Mouse (Mus musculus) hindbrain, embryonic 13.5 days (tissue): ENCODE measurements around the gene Zbtb32. TPM values are rescaled to one million over a fixed set of nuclear protein-coding genes. Genes with fewer than 3 reads are reported as not detected.

ENCODE experiments used
- ATAC-seq: fragments of 200-750 bp; cut with Nextera tagmentation; 2 replicates; pipeline ENCODE4 v1.8.0; 2017; ENCODE audit warnings: moderate TSS enrichment; ENCODE audit not compliant: low FRiP score
- H3K27ac ChIP-seq: fragments of 300-500 bp; sonication (generic); 2 replicates; pipeline ENCODE4 v1.5.1; 2015; ENCODE audit warnings: inconsistent platforms, mild to moderate bottlenecking, moderate library complexity
- H3K27me3 ChIP-seq: fragments of 300-500 bp; sonication (generic); 2 replicates; pipeline ENCODE4 v1.6.1; 2015; ENCODE audit warnings: mild to moderate bottlenecking, inconsistent platforms
- H3K36me3 ChIP-seq: fragments of 300-500 bp; sonication (generic); 2 replicates; pipeline ENCODE4 v1.6.1; 2015; ENCODE audit warnings: mild to moderate bottlenecking, inconsistent platforms
- H3K4me1 ChIP-seq: fragments of 300-500 bp; sonication (generic); replicated peaks from 2 replicates; pipeline ENCODE4 v1.6.1; 2015; ENCODE audit warnings: inconsistent platforms
- H3K4me2 ChIP-seq: fragments of 300-500 bp; sonication (generic); 2 replicates; pipeline ENCODE4 v1.6.1; 2015; ENCODE audit warnings: inconsistent platforms, mild to moderate bottlenecking, moderate library complexity
- H3K4me3 ChIP-seq: fragments of 300-500 bp; sonication (generic); 2 replicates; pipeline ENCODE4 v1.5.1; 2015; ENCODE audit warnings: mild to moderate bottlenecking, inconsistent platforms
- H3K9ac ChIP-seq: fragments of 300-500 bp; sonication (generic); 2 replicates; pipeline ENCODE4 v1.6.1; 2015; ENCODE audit warnings: mild to moderate bottlenecking, inconsistent platforms
- H3K9me3 ChIP-seq: fragments of 300-500 bp; sonication (generic); 2 replicates; pipeline ENCODE4 v1.6.1; 2016; ENCODE audit warnings: inconsistent platforms
- WGBS: fragments of 180-500 bp; shearing (Covaris S2); methylation state at CpG from one replicate; pipeline ENCODE4 v1.1.7; 2015; 5-methylcytosine and 5-hydroxymethylcytosine counted together
- polyA plus RNA-seq: library from polyadenylated mRNA; unstranded; fragments of >200 nt; fragmentation: Nextera tagmentation; extraction: Ambion mirVana; gene quantifications from 2 replicates; pipeline ENCODE4 v1.2.1, GENCODE M21; 2015

The Zbtb32 gene
- 0.21 and 0.25 TPM in 2 replicates for polyA plus RNA-seq

DNA sequence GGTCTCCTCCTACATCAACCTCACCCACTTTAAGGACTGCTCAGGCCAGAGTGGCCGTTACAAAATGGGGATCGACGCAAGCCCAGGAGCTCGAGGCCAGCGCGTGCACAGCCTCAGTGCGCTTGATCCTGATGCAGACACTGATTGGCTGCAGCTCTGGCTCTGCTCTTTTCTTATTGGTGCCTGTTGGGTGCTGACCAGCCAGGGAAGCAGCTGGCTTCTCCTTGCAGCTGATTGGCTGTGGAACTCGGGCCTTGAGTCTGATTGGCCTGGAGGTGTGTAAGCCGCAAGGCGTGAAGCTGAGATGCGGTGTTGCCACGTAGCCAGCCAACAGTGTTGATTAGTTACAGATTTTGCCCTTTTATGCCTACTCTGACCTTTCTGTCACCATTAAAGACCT, at the start of gene Zbtb32:
Gene Zbtb32, minus strand, starts transcription at position 124 of the 400 bp plus-strand sequence.
- H3K4me3 ChIP-seq, result peak within 1 kb of the TSS; percentile 16; the same call in 1 of the 2 replicates
- H3K9ac ChIP-seq, result no peak within 1 kb of the TSS
- peaks cover 18% of the 10 kb centered on the region for H3K4me1 ChIP-seq
- ATAC-seq, result no peak
- no peaks in the 10 kb centered on the region for H3K27me3 ChIP-seq
- no peaks in the 10 kb centered on the region for H3K36me3 ChIP-seq
- peak within 1 kb of the TSS; percentile 40 for H3K4me2 ChIP-seq
- WGBS, result 95% methylated on average over 12 of the region's 12 CpGs
- no peaks in the 10 kb centered on the region for H3K9me3 ChIP-seq
- H3K27ac ChIP-seq, result peak within 1 kb of the TSS; percentile 73

DNA sequence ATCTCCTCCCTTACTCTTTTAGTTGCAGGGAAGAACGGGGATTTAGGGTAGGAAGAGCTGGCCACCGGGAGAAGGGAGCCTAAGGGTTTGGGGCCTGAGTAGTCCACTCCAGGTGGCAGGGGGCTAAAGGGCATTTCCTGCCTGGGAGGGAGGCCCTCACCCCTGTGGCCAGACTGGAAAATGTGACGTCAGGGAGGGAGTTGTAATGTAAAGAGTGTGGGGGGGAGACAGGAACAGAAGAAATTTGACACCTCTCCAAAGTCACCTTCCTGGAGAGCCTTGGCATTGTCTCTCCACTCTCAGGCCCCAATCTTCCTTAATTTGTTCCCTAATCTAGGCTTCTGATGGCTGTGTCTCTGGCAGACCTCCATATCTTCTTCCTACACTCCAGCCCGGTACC, 40.4 kb upstream of the Zbtb32 start:
- Histone ChIP-seq H3K27ac (no peak overlapping the region), H3K9ac (no peak overlapping the region), H3K4me1 (peaks cover 5% of the 10 kb centered on the region), H3K36me3 (peaks cover 44% of the 10 kb centered on the region), H3K4me2 (no peak overlapping the region), H3K9me3 (no peaks in the 10 kb centered on the region), H3K27me3 (peaks cover 57% of the 10 kb centered on the region), H3K4me3 (no peak overlapping the region)
- no peak for ATAC-seq
- 21% methylated on average over 4 of the region's 4 CpGs for WGBS

DNA sequence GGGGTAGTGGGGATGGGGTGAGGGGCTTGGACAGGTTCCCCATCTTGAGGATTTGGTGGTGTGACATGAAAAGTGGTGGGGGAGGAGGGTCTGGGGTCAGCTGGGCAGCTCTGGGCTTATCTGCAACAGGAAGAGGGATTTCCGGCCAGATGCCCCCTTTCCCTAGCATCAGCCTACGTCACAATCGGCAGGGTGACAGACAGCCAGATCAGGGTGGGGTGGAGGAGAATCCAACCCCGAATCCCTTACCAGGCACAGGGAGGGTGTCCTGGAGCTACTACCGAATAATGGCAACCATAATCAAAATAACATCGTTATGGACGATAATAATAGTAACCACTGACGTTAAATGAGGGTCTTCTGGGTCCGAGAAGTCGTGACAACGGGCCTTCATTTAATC, 37.7 kb upstream of the Zbtb32 start:
- no peak for ATAC-seq
- no peak overlapping the region for H3K4me3 ChIP-seq
- H3K36me3 ChIP-seq, result peaks cover 17% of the 10 kb centered on the region
- peaks cover 5% of the 10 kb centered on the region for H3K4me1 ChIP-seq
- H3K9ac ChIP-seq, result no peak overlapping the region
- no peak overlapping the region for H3K4me2 ChIP-seq
- H3K27ac ChIP-seq, result no peak overlapping the region
- WGBS, result 32% methylated on average over 11 of the region's 11 CpGs
- H3K27me3 ChIP-seq, result peaks cover 83% of the 10 kb centered on the region
- no peaks in the 10 kb centered on the region for H3K9me3 ChIP-seq

DNA sequence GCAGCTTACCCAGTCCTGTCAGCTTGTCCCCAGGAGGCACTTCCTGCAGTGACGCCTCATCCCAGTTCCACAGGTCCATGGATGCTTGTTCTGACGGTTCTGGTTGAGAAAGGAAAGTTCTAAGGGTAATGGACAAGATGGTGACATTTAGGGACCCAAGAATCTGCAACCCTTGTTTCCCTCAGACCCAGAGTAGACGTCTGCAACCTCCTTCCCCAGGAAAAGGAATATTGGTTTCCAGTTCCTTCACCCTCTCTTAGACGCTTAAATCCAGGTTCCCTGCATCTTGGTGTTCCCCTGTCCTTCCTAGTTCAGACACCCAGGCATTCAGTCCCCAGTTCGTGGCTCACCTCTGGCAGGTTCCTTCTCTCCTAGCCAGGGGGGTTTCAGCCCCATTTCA, 37.0 kb upstream of the Zbtb32 start, which contains the start of gene Etv2:
Gene Etv2, minus strand, starts transcription at position 101 of the 400 bp plus-strand sequence.
- Histone ChIP-seq H3K27ac (no peak within 1 kb of the TSS), H3K27me3 (peaks cover 89% of the 10 kb centered on the region), H3K36me3 (peaks cover 11% of the 10 kb centered on the region), H3K4me2 (no peak within 1 kb of the TSS), H3K9ac (no peak within 1 kb of the TSS), H3K4me3 (peak within 1 kb of the TSS; percentile 22), H3K9me3 (no peaks in the 10 kb centered on the region), H3K4me1 (peaks cover 5% of the 10 kb centered on the region)
- ATAC-seq, result no peak
- WGBS, result 2% methylated on average over 5 of the region's 5 CpGs

DNA sequence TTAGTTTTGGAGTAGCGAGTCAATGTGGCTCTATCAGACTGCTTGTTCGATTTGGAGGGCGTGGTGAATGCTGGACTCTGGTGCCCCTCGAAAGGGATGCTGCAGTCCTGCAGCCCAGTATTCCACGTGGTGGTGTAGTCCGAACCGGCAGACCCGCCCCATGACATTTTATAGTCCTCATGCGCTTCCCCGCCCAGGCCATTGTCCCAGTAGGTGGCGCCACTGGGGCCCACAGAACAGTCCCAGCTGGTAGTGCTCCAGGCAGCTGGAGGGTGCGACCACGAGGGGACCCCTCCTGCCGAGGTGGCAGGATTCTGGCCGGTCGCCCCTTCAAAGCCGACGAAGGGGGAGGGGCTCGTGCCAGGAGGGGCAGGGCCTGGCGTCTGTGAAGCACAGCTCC, 35.9 kb upstream of the Zbtb32 start:
- Histone ChIP-seq H3K27ac (no peak overlapping the region), H3K27me3 (peaks cover 94% of the 10 kb centered on the region), H3K9ac (no peak overlapping the region), H3K36me3 (no peaks in the 10 kb centered on the region), H3K4me3 (peak overlapping the region; percentile 22), H3K4me1 (peaks cover 5% of the 10 kb centered on the region), H3K9me3 (no peaks in the 10 kb centered on the region), H3K4me2 (no peak overlapping the region)
- no peak for ATAC-seq
- WGBS, result under 1% methylated on average over 20 of the region's 20 CpGs

DNA sequence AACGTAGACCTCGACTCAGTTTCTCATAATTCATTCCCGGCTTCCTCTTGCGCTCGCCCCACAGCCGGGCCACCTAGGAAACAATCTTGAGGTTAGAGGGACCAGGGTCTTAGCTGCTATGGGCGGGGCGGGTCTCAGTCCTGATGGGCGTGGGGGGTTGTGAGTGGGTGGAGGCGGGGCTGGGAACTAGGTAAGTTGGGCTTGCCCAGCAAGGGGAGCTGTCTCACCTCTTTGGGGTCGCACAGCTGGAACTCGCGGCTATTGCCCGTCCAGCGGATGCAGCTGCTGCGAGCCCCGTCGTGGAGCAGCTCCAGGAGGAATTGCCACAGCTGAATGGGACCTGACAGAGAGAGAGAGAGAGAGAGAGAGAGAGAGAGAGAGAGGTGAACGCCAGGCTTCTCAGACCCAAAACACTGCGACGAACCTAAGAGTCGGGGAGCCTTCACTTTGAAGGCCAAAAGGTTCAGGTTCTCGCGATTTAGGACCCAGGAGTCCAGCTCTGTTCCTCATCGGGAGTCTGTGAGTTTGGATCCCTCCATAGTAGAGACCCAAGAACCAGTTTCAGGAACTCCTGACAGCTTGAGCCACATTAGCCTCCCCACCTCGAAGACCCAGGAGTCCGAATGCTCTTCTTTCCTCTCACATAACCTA, 35.2 kb upstream of the Zbtb32 start:
- H3K4me3 ChIP-seq, result 0 out of 2 replicates have a peak overlapping the region, but pooled peaks have one; percentile 1
- ATAC-seq, result no peak

DNA sequence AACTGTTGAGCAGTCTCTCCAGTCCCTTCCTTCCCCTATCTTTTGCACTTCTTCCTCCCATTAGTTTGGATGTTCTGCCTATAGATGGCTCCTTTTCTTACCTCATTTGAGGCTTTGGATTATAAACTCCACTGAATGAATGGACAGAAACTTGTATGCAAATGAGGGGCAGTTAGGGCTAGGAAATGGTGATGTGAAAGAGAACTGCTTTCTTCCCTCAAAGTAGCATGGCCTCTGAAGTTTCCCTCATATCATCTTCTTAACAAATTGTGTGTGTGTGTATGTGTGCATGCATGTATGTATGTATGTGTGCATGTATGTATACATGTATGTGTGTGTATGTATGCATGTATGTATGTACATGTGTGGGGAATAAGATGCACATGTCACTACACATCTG, 30.3 kb upstream of the Zbtb32 start:
- Histone ChIP-seq H3K4me1 (peaks cover 14% of the 10 kb centered on the region), H3K9me3 (no peaks in the 10 kb centered on the region), H3K4me2 (no peak overlapping the region), H3K36me3 (peaks cover 5% of the 10 kb centered on the region), H3K4me3 (no peak overlapping the region), H3K27me3 (peaks cover 57% of the 10 kb centered on the region), H3K9ac (no peak overlapping the region), H3K27ac (no peak overlapping the region)
- ATAC-seq, result no peak

More for the DNA sequence above, 35.2 kb upstream of the Zbtb32 start:
- Histone ChIP-seq H3K36me3 (no peaks in the 10 kb centered on the region), H3K27ac (no peak overlapping the region), H3K4me2 (no peak overlapping the region), H3K9ac (no peak overlapping the region), H3K9me3 (no peaks in the 10 kb centered on the region), H3K27me3 (peaks cover 97% of the 10 kb centered on the region), H3K4me1 (peaks cover 5% of the 10 kb centered on the region)
- WGBS, result 6% methylated on average over 27 of the region's 27 CpGs

DNA sequence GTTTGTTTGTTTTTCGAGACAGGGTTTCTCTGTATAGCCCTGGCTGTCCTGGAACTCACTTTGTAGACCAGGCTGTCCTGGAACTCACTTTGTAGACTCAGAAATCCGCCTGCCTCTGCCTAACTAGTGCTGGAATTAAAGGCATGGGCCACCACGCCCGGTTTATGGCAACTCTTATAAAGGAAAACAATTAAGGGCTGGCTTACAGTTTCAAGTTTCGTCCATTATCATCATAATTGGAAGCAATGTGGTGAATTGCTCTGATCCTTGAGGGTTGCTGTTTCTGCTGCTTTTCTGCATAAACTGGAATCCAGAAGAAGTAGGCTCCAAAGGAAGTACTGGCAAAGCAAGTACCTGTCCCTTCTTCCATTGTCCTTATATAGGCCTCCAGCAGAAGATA, 27.9 kb upstream of the Zbtb32 start:
- no peak overlapping the region for H3K4me3 ChIP-seq
- H3K36me3 ChIP-seq, result peaks cover 28% of the 10 kb centered on the region
- no peak overlapping the region for H3K27ac ChIP-seq

DNA sequence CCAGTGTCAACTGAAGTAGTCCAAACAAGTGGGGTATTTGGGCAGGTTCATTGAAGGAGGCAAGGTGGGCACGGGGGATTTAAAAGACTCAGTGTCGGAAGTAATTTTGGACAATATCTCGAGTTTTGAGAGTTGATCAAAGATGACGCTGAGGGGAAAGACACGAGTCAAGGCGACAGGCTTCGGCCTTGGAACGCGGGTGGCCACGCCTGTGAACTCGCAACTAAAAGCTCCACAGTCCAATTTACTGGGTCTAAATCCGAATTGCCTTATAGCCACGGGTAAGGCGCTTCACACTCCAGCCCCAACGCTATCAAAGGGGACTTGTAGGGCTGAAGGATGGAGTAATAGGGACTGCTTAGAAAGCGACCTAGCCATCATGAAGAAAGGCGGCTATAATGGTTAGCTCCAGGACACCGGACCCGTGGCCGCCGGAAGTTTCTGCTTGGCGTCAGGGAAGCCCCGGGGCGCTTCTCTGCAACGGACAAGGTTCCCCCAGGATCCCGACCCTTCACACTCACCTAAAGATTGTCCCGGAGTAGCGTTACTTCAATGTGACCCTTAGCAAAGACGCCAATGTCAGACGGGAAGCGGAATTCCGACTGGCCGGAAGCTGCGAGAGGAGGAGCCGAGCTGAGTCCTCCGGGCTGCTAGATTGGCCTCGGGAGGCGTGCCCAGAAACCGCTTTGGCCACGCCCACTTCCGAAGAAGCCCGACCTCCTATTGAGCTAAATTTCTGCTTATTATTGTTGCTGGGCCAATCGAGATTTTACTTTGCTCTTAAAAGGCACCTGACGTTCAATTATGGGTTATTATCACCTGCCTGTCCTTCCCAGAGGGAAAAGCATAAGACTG, 27.0 kb upstream of the Zbtb32 start, which contains the start of gene Cox6b1:
Gene Cox6b1, minus strand, starts transcription at position 622 of the 855 bp plus-strand sequence.
- ATAC-seq, result peak; percentile 93
- peaks cover 25% of the 10 kb centered on the region for H3K27me3 ChIP-seq
- WGBS, result 2% methylated on average over 44 of the region's 44 CpGs
- no peaks in the 10 kb centered on the region for H3K9me3 ChIP-seq
- H3K4me3 ChIP-seq, result peak within 1 kb of the TSS; percentile 85
- H3K36me3 ChIP-seq, result peaks cover 33% of the 10 kb centered on the region
- H3K4me2 ChIP-seq, result peak within 1 kb of the TSS; percentile 86
- H3K27ac ChIP-seq, result peak within 1 kb of the TSS; percentile 69
- H3K9ac ChIP-seq, result peak within 1 kb of the TSS; percentile 85
- peaks cover 14% of the 10 kb centered on the region for H3K4me1 ChIP-seq

More for the DNA sequence above, 27.9 kb upstream of the Zbtb32 start:
- H3K27me3 ChIP-seq, result peaks cover 34% of the 10 kb centered on the region
- no peak overlapping the region for H3K9ac ChIP-seq
- H3K4me1 ChIP-seq, result peaks cover 14% of the 10 kb centered on the region
- ATAC-seq, result no peak
- 86% methylated on average over 5 of the region's 5 CpGs for WGBS
- H3K4me2 ChIP-seq, result peak overlapping the region; percentile 86
- H3K9me3 ChIP-seq, result no peaks in the 10 kb centered on the region

DNA sequence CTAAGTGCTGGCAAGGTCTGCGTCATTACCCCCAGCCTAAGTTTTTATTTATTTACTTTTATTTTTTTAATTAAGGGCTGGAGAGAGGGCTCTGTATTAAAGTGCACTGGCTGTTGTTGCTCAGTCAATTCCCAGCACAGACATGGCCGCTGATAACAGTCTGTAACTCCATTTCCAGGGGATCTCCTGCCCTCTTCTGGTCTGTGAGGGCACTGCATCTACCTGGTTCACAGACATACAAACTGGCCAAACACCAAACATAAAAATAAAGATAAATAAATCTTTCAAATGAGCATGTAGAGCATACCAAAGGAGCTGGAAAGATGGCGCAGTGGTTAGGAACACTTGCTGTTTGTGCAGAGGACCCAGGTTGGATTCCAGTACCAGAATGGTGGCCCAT, 20.5 kb upstream of the Zbtb32 start:
- H3K4me3 ChIP-seq, result no peak overlapping the region
- peaks cover 79% of the 10 kb centered on the region for H3K36me3 ChIP-seq
- no peak for ATAC-seq
- H3K4me2 ChIP-seq, result no peak overlapping the region
- no peak overlapping the region for H3K27ac ChIP-seq
- no peaks in the 10 kb centered on the region for H3K27me3 ChIP-seq
- H3K4me1 ChIP-seq, result peaks cover under 1% of the 10 kb centered on the region; the same call in 1 of the 2 replicates
- no peak overlapping the region for H3K9ac ChIP-seq
- H3K9me3 ChIP-seq, result no peaks in the 10 kb centered on the region
- 87% methylated on average over 3 of the region's 3 CpGs for WGBS

DNA sequence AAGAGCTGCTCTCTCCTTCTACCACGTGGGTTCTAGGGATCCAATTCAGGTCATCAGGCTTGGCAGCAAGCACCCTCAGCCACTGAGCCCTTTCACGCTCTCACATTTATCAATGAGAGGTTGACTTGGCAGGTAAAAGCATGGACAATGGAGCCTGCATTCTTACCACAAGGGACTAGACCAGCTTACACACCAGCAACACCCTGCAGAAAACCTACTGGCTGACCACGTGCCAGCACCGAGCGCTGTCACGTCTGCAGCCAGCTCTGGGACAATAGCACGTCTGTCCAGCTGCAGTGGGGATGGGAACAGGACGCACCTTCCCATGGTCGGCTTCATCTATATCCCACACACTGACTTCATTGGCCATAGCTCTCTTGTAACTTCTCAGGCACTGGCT, 19.9 kb upstream of the Zbtb32 start:
- no peak overlapping the region for H3K4me3 ChIP-seq
- no peak overlapping the region for H3K4me2 ChIP-seq
- peaks cover 73% of the 10 kb centered on the region for H3K36me3 ChIP-seq
- H3K9ac ChIP-seq, result no peak overlapping the region
- no peak for ATAC-seq
- no peaks in the 10 kb centered on the region for H3K9me3 ChIP-seq
- H3K27ac ChIP-seq, result no peak overlapping the region
- H3K27me3 ChIP-seq, result no peaks in the 10 kb centered on the region
- no peaks in the 10 kb centered on the region; the same call in 1 of the 2 replicates for H3K4me1 ChIP-seq
- WGBS, result 96% methylated on average over 9 of the region's 9 CpGs

DNA sequence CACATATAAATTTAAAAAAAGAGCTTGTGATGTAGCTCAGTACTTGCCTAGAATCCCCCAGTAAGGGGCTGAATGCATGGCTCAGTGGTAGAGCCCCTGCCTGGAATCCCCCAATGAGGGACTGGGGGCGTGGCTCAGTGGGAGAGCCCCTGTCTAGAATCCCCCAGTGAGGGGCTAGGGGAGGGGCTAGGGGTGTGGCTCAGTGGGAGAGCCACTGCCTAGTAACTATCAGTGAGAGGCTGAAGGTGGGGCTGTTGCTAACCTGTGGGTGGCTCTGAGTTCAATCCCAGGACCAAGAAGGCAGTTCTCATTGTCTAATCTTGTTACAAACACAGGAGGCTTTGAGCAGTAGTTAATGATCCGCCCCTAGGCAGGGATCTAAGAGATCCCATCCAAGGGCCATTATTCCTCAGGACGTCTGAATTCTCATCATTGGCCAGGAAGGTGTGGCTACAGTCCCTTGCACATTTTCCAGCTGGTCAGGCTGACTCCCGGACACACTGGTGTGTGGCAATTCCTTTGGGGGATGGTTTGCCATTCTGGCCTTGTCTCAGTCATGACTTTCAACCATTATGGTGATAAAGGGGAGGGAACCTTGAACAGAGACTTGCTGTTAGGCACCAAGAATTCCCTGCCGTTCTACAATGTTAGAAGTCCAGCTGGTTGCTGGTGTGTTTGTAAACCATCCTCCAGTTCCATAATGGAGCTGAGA, 16.5 kb upstream of the Zbtb32 start:
- ATAC-seq, result 0 out of 2 replicates have a peak, but pooled peaks have one; percentile 44
- no peak overlapping the region for H3K4me2 ChIP-seq
- H3K27me3 ChIP-seq, result no peaks in the 10 kb centered on the region
- H3K9me3 ChIP-seq, result no peaks in the 10 kb centered on the region
- H3K9ac ChIP-seq, result no peak overlapping the region
- H3K4me1 ChIP-seq, result no peaks in the 10 kb centered on the region
- H3K27ac ChIP-seq, result no peak overlapping the region
- H3K4me3 ChIP-seq, result no peak overlapping the region
- 54% methylated on average over 5 of the region's 5 CpGs for WGBS
- peaks cover 48% of the 10 kb centered on the region for H3K36me3 ChIP-seq
